Mouse (Mus musculus) heart, adult 18-20 months (tissue): ENCODE results near the gene Top2a. TPM values are rescaled to one million over a fixed set of nuclear protein-coding genes. Genes with fewer than 3 reads are reported as not detected.

Experiments
- DNase-seq, 2 experiments: peaks; one replicate each; pipeline ENCODE4 v3.0.0; 2021 to 2022; ENCODE audit warnings: mixed read lengths in 1 of 2
- total RNA-seq, 2 experiments: library from RNA; stranded (reverse); gene quantifications; 2 replicates each; pipeline ENCODE4 v1.2.3; 2021

Top2a gene
- total RNA-seq, 2 experiments from 2014 or later = 1.5 to 1.8 TPM

DNA sequence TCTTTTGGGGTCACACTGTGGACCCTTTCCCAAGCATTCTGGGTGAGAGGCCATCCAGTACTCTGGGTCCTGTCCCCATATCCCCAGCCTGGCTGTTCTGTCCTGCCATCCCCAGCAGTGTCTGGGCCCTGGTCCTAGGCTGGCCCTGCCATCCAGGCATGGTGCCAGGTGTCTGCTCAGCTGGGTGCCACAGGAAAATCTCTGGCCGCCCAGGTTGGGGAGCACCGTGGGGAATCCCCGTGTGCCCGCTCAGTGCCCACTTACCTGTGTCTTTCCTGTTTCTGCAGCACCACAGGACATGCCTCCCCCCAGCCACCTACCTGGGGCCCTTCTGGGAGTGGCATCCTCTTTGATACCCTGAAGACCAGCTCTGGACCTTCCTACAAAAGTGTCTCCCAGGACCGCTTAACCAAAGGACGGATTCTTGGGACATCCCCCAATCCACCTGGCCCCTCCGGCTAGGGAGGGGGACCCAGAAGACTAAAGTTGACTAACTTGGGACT, 74.0 kb downstream of the Top2a start:
- DNase-seq = peak in 1 of 2 experiments; percentile 74

DNA sequence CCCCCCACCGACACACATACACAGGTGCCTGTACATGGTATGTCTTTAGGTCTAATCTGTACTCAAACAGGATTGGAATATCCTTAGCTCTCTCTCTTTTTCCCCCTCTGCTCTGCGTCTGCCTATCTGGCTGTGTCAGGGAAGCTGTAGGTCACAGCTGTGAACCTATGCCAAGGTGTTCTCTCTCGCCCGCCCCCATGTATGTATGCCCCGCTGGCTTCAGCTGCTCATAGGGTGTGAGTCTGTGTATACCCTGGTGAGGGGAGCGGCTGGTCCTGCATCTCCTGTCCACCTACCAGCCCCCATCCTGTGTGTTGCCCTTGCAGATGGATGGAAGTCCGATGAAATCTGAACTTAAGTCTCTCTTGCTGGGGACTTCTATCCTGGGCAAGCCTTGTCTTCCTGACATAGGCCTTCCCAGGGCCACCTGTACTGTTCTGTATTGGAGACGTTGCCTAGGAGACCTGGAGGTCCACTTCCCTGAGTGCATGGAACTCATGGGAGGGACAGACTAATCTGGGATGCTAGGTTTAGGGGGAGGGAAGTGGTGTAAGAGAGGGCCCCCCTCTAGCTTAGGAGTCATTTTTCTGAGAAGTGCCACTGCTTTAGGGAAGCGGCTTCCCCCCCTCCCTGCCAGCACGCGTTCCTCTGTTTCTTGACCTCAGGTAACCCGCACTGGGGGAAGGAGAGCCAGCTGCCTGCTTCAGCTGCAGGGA, 74.6 kb downstream of the Top2a start:
- peak in 1 of 2 experiments; percentile 49 for DNase-seq

DNA sequence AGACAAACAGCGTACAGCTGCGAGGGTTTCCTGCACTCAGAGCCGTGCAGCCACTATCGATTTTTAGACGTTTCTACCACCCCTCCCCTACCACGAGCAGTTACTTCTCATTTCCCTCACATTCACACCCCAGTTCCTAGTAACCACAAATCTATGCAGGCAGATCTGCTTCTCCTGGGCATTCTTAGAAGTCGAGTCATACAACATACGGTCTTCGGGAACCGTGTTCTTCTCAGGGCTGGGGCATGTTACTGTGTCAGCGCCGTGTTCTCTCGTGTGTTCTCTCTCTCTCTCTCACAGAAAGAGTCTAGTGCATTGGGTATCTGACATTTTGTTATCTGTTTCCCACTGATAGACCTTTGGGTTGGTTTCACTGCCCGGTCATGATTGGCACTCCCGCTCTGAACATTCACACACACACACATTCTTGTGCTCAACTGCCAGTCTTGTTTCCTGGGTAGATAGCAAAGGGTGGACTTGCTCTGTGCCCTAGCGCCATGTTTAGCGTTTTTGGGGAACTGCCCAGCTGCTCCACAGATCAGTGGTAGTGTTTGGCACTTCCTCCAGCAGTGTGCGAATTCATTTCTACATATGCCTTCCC, 75.9 kb downstream of the Top2a start:
- DNase-seq = peak in 1 of 2 experiments; percentile 29

DNA sequence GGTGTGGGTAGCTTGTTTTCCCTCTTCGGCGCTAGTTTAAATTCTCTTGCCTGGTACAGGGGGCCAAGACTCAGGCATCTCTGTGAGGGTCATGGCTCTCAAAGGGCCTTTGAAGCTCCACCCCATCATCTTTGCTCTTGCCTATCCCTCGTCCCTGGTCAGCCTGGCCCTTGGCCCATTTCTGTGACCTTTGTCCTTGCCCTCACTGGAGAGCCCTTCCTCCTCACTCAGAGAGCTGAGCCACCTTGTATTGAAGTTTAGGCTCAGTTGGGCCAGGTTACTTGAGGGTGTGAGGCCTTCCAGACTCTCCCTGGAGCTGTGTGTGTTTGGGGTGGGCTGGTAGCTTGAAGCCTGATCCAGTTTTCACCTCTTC, 78.4 kb downstream of the Top2a start:
- DNase-seq = peak in 1 of 2 experiments; percentile 40

DNA sequence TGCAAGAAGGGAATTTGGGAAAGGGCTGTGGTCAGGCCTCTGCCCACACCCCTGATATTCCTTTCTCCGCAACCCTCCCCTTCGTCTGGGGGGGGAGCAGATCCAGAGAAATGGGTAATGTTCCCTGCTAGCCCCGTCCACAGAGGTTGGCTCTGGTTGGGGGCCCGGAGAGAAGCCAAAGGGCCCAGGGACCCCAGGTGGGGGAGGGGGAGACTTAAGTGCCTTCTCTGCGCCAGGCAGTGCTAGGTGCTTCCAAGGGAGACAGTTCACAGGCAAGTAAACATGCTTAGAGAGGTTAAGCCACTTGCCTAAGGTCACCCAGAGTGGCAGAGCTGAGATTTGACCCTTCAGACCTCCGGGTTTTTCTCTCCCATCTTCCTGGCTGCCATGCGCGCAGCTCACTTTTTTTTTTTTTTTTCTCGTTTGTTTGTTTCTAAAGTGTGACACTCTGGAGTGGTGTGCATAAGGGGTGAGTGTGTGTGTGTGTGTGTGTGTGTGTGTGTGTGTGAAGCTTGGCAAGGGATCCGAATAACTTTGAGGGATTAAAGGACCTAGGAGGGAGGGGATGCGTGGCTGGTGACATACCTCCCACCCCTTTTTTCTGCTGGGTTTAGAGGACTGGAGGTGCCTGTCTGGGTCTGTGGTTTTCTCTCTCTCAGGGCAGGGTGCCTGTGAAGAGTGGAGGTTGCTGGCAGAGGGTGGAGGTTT, 78.9 kb downstream of the Top2a start:
- peak in 1 of 2 experiments; percentile 11 for DNase-seq

DNA sequence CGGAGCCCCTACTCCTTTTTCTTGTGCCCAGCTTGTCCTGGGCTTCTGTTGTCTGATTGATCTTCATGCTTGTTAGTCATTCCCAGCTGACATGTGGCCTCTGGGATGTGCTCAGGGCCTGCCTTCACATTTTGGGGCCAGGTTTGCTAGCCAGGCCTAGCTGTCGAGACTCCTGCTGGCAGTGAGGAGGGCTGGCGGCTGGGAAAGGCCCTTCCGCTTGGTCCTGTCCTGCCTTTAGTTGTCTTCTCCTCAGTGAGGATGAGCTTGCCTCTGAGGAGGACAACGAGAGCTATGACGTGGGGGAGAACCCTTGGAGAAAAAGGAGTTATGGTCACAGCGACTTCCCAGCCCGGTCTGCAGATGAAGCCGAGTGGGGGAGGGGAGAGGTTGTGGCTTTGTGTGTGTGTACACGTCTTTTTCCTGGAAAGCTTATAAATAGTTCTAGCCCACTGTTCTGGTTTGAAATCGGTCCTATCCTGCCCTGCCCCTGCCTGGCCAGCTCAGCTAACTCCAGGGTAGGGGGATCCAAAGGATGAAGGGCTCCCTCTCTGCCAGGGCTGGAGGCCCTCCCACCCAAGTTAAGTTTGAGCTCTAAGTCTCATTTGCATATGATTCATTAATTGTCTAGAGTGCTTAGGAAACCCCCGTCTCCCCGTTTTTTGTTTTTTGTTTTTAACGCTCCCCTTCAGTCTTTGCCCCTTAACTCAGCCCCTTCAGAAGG, 80.1 kb downstream of the Top2a start:
- DNase-seq = peak; percentile 48 to 58

Other genes with a start within 250 kb of the Top2a start
- gene Nr1d1, start 248.9 kb downstream of the Top2a start, total RNA-seq = 10 to 100 TPM; 54.2 to 67.6 TPM
- 10 to 100 TPM; 71.7 to 73.3 TPM for gene Msl1, start 228.7 kb downstream of the Top2a start, total RNA-seq
- 10 to 100 TPM; 17.2 to 19.3 TPM for gene Casc3, start 219.3 kb downstream of the Top2a start, total RNA-seq
- under 1 TPM; 0.72 to 0.82 TPM for gene Rapgefl1, start 187.4 kb downstream of the Top2a start, total RNA-seq
- gene Wipf2, start 160.6 kb downstream of the Top2a start, total RNA-seq = 10 to 100 TPM in 1 of 2 experiments, 1 to 10 TPM in 1; 7.3 to 10.1 TPM
- gene Cdc6, start 116.4 kb downstream of the Top2a start, total RNA-seq = under 1 TPM; 0.40 to 0.41 TPM
- 10 to 100 TPM in 1 of 2 experiments, 1 to 10 TPM in 1; 8.7 to 10.1 TPM for gene Rara, start 96.4 kb downstream of the Top2a start, total RNA-seq
- under 1 TPM; 0.36 to 0.45 TPM for gene Gjd3, start 41.2 kb downstream of the Top2a start, total RNA-seq
- 10 to 100 TPM; 82.2 to 94.0 TPM for gene Igfbp4, start 17.1 kb upstream of the Top2a start, total RNA-seq
- under 1 TPM; 0.07 to 0.18 TPM for gene Tns4, start 65.1 kb upstream of the Top2a start, total RNA-seq
- gene Ccr7, start 130.9 kb upstream of the Top2a start, total RNA-seq = 1 to 10 TPM in 1 of 2 experiments, under 1 TPM in 1; 0.30 to 2.8 TPM
- gene Smarce1, start 206.8 kb upstream of the Top2a start, total RNA-seq = 10 to 100 TPM; 42.0 to 46.3 TPM
- 10 to 100 TPM; 27.8 to 33.0 TPM for gene Krt222, start 219.9 kb upstream of the Top2a start, total RNA-seq